Mouse (Mus musculus) embryonic facial prominence, embryonic 14.5 days (tissue): ENCODE data around the gene Pfn1. TPM values are rescaled to one million over a fixed set of nuclear protein-coding genes. Genes with fewer than 3 reads are reported as not detected.

Source experiments
- ATAC-seq: fragments of 200-750 bp; cut with Nextera tagmentation; 2 replicates; pipeline ENCODE4 v1.8.0; 2017; ENCODE audit warnings: low read depth, moderate number of reproducible peaks, moderate TSS enrichment
- DNase-seq: peaks from one replicate; pipeline ENCODE4 v3.0.0-alpha.2; 2015; ENCODE audit warnings: low spot score
- H3K27ac ChIP-seq: fragments of 300-500 bp; sonication (generic); replicated peaks from 2 replicates; pipeline ENCODE4 v1.5.1; 2014; ENCODE audit warnings: low read depth, mild to moderate bottlenecking, low read length, moderate library complexity
- H3K27me3 ChIP-seq: fragments of 300-500 bp; sonication (generic); replicated peaks from 2 replicates; pipeline ENCODE4 v1.6.1; 2014; ENCODE audit warnings: low read length; ENCODE audit not compliant: control insufficient read depth, insufficient read depth
- H3K36me3 ChIP-seq: fragments of 300-500 bp; sonication (generic); 2 replicates; pipeline ENCODE4 v1.6.1; 2014; ENCODE audit warnings: low read length, mixed read lengths; ENCODE audit not compliant: control insufficient read depth, insufficient read depth
- H3K4me1 ChIP-seq: fragments of 300-500 bp; sonication (generic); 2 replicates; pipeline ENCODE4 v1.6.1; 2014; ENCODE audit warnings: antibody characterized with exemption, low read length; ENCODE audit not compliant: control insufficient read depth, insufficient read depth
- H3K4me2 ChIP-seq: fragments of 300-500 bp; sonication (generic); 2 replicates; pipeline ENCODE4 v1.6.1; 2014; ENCODE audit warnings: low read depth, mild to moderate bottlenecking, low read length, moderate library complexity, mixed read lengths
- H3K4me3 ChIP-seq: fragments of 300-500 bp; sonication (generic); 2 replicates; pipeline ENCODE4 v1.5.1; 2014; ENCODE audit warnings: low read depth, mild to moderate bottlenecking, low read length
- H3K9ac ChIP-seq: fragments of 300-500 bp; sonication (generic); 2 replicates; pipeline ENCODE4 v1.6.1; 2014; ENCODE audit warnings: low read depth, mild to moderate bottlenecking, low read length, moderate library complexity, mixed read lengths
- H3K9me3 ChIP-seq: fragments of 300-500 bp; sonication (generic); 2 replicates; pipeline ENCODE4 v1.6.1; 2016; ENCODE audit warnings: low read length; ENCODE audit not compliant: control insufficient read depth
- WGBS: fragments of 180-500 bp; shearing (Covaris S2); extraction: QIAGEN DNeasy Blood & Tissue Kit; methylation state at CpG from one replicate; pipeline ENCODE4 v1.1.7; 2014; 5-methylcytosine and 5-hydroxymethylcytosine counted together
- polyA plus RNA-seq: library from polyadenylated mRNA; unstranded; fragments of >200 nt; fragmentation: Nextera tagmentation; extraction: Ambion mirVana; gene quantifications from 2 replicates; pipeline ENCODE4 v1.2.1, GENCODE M21; 2014

The Pfn1 gene
- polyA plus RNA-seq, 1 experiment from 2014 or later, result 1,605 TPM

DNA sequence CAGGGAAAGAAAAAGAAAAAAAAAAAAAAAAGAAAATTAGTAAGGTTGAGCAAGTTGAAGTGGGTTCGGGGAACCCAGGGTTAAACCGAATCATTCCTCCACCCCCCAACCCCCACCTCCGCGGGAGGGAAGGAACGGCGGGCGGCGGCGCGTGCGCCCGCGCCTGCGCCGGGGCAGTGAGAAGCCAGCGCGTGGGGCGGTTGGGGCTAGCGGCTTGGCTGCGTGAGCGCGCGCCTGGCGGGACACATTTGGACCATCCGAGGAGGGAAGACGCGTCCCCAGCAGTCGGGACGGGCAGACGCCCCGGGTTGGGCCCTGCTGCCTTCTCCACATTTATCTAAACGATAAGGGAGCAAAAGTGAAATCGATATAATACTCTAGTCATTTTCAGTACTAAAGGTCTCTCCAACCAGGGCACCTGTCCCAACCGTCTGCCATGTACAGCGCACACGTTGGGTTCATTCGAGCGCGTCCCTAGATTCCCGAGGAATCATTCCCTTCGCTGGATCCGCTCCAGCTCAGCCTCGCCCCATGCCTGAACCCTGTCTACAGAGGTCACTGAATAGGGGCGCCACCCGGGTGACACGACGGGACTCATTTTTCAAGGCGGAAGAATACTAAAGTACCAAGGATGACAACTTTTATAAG lies 603 bp upstream of the Pfn1 start:
- Histone ChIP-seq H3K4me1 (peaks cover 39% of the 10 kb centered on the region), H3K4me2 (peak overlapping the region; percentile 98), H3K36me3 (peaks cover 38% of the 10 kb centered on the region), H3K27ac (peak overlapping the region; percentile 90), H3K27me3 (no peaks in the 10 kb centered on the region), H3K9me3 (no peaks in the 10 kb centered on the region), H3K4me3 (peak overlapping the region; percentile 64), H3K9ac (peak overlapping the region; percentile 92)
- ATAC-seq (peak; percentile 53), DNase-seq (peak; percentile 95)
- under 1% methylated on average over 28 of the region's 48 CpGs for WGBS

DNA sequence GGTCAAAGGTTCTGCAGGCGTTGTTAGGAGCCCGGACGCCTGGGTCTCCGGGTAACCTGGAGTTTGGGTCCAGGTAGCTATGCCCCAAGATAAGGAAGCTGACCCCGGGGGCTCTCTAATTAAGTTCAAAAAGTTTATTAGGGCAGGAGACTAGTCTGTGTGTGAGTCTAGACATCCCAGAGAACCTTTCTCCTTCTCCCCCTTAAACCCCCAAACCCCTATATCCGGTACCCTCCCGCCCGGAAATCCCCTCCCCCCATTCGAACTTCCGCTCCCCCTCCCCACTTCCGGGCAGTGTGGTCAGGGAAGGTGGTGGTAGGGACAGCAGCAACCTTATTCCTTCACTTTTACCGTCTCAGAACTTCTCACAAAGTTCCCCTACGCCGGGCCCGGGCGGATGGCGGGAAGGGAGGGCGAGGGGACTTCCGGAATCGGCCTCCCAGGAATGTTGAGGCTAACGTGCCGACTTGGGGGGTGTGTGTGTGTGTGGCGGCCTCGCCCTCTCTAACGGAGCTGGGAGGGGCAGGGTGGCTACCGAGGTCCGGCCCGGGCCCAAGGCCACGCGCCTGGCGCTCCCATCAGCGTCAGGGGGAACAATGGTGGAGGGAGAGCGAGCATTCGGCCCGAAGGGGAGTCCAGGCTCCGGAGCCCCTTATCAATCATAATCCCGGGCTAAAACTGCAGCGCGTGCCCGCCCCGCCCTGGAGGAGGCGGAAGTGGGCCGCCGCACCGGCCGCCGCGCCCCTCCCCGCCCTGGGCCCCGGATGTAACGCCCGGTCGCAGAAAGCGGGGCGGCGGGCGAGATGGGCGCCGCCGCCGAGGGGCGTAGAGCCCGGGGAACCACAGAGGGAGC lies 873 bp downstream of the Pfn1 start:
- DNase-seq, result peak; percentile 70
- H3K27ac ChIP-seq, result peak overlapping the region; percentile 90
- H3K36me3 ChIP-seq, result peaks cover 44% of the 10 kb centered on the region
- peak overlapping the region; percentile 98 for H3K4me2 ChIP-seq
- peak overlapping the region; percentile 92 for H3K9ac ChIP-seq
- no peaks in the 10 kb centered on the region for H3K9me3 ChIP-seq
- no peaks in the 10 kb centered on the region for H3K27me3 ChIP-seq
- WGBS, result 0% methylated on average over 36 of the region's 63 CpGs
- H3K4me1 ChIP-seq, result peaks cover 35% of the 10 kb centered on the region
- peak overlapping the region; percentile 64 for H3K4me3 ChIP-seq
- peak; percentile 48 for ATAC-seq

DNA sequence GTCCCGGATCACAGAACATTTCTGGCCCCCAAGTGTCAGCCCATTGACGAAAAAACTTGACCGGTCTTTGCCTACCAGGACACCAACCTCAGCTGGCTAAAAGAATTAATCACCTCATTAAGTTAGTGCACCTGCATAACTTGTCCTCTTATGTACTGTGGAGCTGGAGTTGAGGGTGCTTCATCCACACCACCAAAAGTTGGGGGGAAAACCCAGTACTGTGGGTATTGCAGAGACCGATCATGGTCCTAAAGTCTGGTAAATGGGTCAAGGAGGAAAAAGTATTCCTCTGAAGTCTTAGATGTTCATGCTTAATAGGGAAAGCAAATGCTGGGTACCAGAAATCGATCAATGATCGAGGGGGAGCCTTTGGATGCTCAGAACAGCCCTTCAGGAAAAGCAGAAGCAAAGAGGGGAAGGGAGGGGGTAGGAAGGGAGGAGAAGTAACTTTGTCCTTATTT lies 1.5 kb downstream of the Pfn1 start:
- Histone ChIP-seq H3K27me3 (no peaks in the 10 kb centered on the region), H3K4me3 (peak overlapping the region; percentile 64), H3K9ac (peak overlapping the region; percentile 92), H3K36me3 (peaks cover 49% of the 10 kb centered on the region), H3K27ac (peak overlapping the region; percentile 90), H3K4me1 (peaks cover 31% of the 10 kb centered on the region), H3K9me3 (no peaks in the 10 kb centered on the region), H3K4me2 (peak overlapping the region; percentile 98)
- ATAC-seq (no peak), DNase-seq (no peak)
- 36% methylated on average over 6 of the region's 6 CpGs for whole genome bisulfite sequencing

DNA sequence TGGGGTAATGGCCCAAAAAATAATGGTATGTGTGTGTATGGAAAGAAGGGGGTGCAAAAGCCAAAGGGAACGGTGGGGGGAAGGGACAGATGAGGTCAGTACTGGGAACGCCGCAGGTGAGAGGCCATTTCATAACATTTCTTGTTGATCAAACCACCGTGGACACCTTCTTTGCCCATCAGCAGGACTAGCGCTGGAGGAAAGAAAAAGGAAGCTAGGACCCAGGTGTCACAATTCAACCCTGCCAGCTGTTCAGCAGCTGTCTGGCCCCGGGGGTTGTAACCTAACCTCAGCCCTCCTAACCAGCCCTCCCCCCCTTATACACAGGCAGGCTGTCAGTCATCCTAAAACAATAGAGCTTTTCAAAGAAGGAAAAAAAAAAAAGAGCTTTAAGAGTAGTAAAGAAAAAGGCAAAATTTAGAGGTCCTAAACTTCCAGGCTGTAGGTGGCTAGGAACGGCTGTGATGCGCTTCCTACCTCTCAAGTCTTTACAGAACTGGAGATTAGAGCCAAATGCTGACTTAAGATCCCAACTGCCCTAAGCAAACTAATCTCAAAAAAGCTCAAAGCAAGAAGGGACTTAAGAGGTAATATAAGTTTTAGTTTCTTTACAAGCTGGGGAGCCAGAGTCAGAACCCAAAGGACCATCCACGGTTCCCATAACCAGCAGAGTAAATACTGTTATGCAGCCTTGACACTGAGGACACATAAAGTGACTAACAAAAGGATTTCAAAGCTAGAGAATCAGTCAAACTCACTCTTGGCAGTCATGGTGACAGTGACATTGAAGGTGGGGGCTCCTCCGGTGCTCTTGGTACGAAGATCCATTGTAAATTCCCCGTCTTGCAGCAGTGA lies 2.2 kb downstream of the Pfn1 start:
- Histone ChIP-seq H3K9ac (peak overlapping the region; percentile 92), H3K4me1 (peaks cover 26% of the 10 kb centered on the region), H3K4me3 (peak overlapping the region; percentile 64), H3K27me3 (no peaks in the 10 kb centered on the region), H3K4me2 (peak overlapping the region; percentile 98), H3K9me3 (no peaks in the 10 kb centered on the region), H3K27ac (peak overlapping the region; percentile 90), H3K36me3 (peaks cover 49% of the 10 kb centered on the region)
- WGBS, result 34% methylated on average over 12 of the region's 12 CpGs
- no peak for ATAC-seq
- DNase-seq, result peak; percentile 64

DNA sequence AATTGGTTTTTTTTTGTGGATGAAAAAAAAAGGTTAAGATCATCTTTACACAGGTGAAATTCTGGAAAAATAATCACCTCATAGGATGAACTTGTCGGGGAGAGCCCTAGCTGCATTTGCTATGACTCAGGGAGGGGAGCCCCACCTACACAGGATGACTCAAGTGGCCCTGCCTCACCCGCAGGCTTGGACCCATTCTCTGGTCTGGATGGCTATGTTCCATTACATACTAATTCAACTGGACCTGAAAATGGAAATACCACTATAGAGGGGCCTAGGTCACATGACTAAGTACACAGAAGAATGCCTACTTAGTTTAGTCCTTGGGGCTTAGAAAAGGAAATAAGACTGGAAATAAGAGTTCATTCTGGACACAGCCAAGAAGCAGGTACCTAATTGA lies 3.1 kb downstream of the Pfn1 start:
- no peak overlapping the region for H3K9ac ChIP-seq
- no peaks in the 10 kb centered on the region for H3K27me3 ChIP-seq
- no peak for DNase-seq
- WGBS, result 66% methylated on average over 2 of the region's 2 CpGs
- H3K9me3 ChIP-seq, result no peaks in the 10 kb centered on the region
- H3K27ac ChIP-seq, result no peak overlapping the region; the same call in 1 of the 2 replicates
- H3K4me2 ChIP-seq, result peak overlapping the region; percentile 98; the same call in 1 of the 2 replicates
- H3K36me3 ChIP-seq, result peaks cover 49% of the 10 kb centered on the region
- ATAC-seq, result no peak
- peak overlapping the region; percentile 64; the same call in 1 of the 2 replicates for H3K4me3 ChIP-seq
- H3K4me1 ChIP-seq, result peaks cover 18% of the 10 kb centered on the region

DNA sequence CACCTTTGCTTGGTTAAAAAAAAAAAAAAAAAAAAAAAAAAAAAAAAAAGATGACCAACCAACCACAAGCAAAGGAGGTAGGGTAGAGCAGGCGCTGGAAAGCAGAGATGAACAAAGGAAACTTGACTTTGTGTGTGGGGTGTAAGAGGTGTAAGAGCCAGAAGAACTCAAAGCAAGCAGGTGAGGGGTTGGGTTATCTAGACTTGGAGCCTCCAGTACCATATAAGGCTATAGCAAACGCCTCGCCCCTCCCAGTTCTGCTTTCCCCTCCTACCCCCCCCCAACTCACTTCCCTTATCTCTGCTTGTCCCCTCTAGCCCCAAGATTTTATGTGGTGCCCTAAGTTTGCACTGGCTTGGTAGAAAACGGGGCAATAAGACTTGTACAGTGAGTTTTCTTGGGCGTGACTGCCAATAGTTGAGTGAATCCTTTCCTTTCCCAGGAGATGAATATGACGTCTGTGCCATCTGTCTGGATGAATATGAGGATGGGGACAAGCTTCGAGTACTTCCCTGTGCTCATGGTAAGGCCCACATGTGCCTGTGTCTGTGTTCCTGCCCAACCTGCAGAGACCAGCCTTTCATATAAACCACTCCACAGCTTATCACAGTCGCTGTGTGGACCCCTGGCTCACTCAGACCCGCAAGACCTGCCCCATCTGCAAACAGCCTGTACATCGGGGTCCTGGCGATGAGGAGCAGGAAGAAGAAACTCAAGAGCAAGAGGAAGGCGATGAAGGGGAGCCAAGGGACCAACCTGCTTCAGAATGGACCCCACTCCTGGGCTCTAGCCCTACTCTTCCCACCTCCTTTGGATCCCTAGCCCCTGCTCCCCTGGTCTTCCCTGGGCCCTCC lies 3.9 kb downstream of the Pfn1 start:
- no peaks in the 10 kb centered on the region for H3K9me3 ChIP-seq
- WGBS, result 74% methylated on average over 12 of the region's 12 CpGs
- H3K27ac ChIP-seq, result 0 out of 2 replicates have a peak overlapping the region, but pooled peaks have one; percentile 18
- no peak for ATAC-seq
- no peak overlapping the region for H3K4me3 ChIP-seq
- H3K36me3 ChIP-seq, result peaks cover 52% of the 10 kb centered on the region
- peak overlapping the region; percentile 6; the same call in 1 of the 2 replicates for H3K4me2 ChIP-seq
- peaks cover 19% of the 10 kb centered on the region for H3K4me1 ChIP-seq
- no peak overlapping the region for H3K9ac ChIP-seq
- no peak for DNase-seq
- no peaks in the 10 kb centered on the region for H3K27me3 ChIP-seq

DNA sequence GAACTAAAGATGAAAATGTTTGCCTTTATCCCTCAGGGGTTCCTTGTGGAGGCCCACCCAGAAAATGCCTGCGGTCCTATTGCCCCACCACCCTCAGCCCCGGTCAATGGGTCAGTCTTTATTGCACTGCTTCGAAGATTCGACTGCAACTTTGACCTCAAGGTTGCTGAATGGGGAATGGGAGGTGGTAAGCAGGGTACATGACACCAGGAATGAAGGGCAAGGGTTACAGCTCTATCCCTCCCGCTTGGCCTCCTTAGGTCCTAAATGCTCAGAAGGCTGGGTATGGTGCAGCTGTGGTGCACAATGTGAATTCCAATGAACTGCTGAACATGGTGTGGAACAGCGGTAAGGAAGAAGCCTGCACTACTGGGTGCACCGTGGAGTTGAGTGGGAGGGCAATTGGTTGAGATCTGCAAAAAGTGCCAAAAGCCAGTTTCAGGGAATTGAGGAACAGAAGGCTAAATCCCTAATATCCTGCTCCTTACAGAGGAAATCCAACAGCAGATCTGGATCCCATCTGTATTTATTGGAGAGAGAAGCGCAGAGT lies 5.2 kb downstream of the Pfn1 start:
- Histone ChIP-seq H3K27me3 (no peaks in the 10 kb centered on the region), H3K4me1 (peaks cover 21% of the 10 kb centered on the region), H3K36me3 (peaks cover 64% of the 10 kb centered on the region), H3K4me3 (no peak overlapping the region), H3K27ac (no peak overlapping the region), H3K9me3 (no peaks in the 10 kb centered on the region), H3K9ac (no peak overlapping the region), H3K4me2 (peak overlapping the region; percentile 84)
- no peak for DNase-seq
- WGBS, result 76% methylated on average over 8 of the region's 8 CpGs
- ATAC-seq, result no peak
